Mouse (Mus musculus) ovary, postnatal 14 days (tissue): ENCODE measurements around the gene Tm7sf2.
A peak's percentile ranks its signal among the peaks of the same experiment; 100 is the strongest.

ENCODE experiments used
- DNase-seq: peaks from one replicate; pipeline ENCODE4 v3.0.0; 2022; ENCODE audit warnings: low spot score

Gene Tm7sf2

DNA sequence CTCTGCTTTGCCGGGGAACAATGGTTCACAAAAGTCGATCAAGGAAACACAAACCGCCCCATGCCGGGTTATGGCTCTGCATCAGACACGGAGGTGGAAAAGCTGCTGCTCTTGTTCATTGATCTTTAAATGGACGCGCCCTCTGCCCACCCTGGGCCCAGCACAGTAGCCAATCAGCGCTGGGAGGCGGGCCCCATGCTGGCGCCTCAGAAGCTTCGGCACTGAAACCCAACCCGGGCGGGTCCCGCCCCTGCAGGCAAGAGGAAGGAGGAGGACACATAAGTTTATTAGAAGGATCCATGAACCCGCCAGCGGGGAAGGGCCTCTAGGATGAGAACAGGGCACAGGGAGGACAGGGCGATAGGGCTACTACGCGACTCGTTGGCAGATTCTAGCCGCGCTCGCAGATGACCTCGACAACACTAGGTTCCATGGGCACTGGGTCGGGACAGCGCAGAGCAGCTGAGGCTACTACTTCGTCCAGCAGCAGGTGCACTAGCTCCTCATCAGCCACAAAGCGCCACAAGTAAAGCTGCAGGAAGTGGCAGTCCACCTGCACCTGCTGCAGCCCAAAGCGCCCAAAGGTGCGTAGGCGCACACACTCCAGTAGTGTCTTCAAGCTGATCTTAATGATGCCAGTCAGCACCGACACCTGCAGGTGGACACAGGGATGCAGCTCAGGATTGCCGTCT, at the start of gene Tm7sf2:
TSS of gene Tm7sf2 (minus strand) at position 650 of the 692 bp plus-strand sequence.
- DNase-seq: peak; percentile 76

DNA sequence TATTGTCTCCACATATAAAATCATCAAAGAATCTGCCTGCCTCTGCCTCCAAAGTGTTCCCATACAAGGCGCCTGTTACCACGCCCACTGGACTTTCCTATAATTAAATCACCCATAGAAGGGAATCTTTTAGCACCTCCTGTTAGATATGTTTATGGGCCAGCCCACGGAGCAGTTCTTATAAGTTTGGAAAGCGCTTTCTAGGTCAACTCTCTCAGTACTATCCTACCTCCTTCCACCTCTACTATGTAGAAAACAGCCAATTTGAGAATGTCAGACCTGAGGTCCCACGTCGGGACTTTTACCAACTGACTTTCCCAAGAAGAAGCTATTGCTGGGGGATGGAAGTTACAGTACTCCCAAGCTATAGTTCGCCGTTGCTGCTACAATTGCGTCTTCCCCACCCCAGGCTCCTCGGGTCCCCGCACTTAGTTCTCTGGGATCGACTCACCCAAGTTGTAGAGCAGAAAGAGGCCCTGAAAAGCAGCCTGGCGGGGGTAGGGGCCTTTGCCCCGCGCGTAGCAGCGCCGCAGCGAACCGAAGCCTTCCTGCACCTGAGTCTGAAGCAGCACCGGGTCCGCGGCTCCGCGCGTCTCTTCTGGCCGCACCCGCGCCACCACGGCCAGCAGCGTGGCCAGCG, 49.3 kb upstream of the Tm7sf2 start:
- no peak for DNase-seq

DNA sequence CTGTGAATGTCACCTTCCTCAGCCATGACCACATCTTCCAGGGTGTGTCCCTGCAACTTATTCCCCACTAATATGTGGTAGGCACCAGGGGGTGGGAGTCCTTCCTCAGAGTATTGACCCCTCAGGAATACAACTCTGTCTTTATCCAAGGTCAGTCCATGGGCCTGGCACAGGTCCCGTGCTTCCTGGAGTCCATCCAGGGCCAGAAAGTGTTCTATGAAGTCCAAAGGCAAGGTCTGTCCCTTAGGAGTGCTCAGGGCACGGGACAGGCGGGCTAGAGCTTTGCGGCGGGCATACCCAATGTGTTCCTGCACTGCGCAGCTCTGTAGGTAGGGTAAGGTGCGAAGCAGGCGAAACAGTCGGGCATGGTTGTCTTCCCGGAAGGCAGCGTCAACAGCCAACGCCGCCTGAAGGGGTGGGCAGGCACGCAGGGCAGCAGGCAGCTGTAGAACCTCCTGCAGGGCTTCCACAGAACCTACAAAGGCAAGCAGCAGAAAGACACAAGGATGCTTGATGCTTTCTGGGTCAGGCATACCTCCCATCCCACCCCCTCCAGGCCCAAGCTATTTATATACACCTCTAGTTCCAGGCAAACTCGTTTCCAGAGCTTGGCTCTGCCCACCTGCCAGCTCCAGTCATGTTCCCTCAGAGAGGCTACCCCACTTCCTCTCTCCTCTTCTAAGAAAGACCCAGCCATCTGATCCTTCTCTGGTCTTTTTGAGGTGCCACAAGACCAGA, 48.1 kb upstream of the Tm7sf2 start:
- no peak for DNase-seq

DNA sequence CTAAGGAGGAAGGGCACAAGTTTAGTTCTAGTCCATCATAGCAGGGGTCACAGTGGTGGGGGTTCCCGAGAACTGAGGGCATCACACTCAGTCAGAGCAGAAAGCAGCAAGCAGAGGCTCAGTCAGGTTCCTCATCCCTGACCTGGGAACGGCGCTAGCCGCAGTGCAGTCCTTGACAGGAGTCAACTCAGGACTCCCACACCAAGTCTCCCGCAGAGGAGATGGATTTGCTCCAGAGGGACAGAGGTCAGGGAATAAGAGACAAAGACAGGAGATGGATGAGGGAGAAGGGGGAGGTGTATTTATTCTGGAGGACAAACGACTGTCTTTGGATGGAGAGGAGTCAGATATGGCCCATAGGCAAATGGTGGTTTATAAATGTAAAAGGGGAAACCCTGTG, 44.9 kb upstream of the Tm7sf2 start:
- no peak for DNase-seq

DNA sequence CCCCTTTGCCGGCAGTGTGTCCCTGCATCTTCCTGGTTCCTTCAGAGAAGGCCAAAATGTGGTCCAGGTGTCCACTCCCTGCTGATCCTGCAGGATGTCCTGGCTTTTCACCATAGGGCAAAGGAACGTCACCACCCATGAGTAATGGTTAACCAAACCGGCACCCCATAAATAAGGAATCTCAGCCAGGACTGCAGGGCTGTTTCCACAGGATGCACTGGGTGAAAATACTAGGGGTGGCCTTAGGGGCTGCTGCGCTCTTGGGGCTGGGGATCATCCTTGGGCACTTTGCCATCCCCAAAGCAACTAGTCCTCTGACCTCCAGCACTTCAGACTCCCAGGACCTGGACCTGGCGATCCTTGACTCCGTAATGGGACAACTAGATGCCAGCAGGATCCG, 37.4 kb upstream of the Tm7sf2 start, which contains the start of gene Naaladl1:
TSS of gene Naaladl1 (plus strand) at position 197 of the 400 bp plus-strand sequence.
- DNase-seq: no peak

DNA sequence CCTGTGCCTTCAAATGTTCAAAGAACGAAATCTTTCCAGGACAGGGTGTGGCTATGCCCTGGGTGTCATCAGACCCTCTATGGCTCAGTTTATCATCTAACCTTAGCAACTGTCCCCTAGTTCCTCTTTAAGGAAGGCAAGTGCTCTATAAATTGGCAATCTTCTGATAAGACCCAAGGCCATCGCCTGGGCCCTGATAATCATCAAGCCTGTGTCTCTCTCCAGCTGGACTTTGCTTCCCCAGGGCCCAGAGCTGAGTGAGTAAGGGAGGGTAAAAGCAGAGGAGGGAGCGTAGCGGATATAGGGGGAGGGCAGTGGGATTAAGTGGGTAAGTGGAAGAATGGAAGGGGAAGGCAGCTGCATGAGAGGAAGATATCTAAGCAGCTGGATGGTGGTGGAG, 36.3 kb upstream of the Tm7sf2 start:
- DNase-seq: no peak

DNA sequence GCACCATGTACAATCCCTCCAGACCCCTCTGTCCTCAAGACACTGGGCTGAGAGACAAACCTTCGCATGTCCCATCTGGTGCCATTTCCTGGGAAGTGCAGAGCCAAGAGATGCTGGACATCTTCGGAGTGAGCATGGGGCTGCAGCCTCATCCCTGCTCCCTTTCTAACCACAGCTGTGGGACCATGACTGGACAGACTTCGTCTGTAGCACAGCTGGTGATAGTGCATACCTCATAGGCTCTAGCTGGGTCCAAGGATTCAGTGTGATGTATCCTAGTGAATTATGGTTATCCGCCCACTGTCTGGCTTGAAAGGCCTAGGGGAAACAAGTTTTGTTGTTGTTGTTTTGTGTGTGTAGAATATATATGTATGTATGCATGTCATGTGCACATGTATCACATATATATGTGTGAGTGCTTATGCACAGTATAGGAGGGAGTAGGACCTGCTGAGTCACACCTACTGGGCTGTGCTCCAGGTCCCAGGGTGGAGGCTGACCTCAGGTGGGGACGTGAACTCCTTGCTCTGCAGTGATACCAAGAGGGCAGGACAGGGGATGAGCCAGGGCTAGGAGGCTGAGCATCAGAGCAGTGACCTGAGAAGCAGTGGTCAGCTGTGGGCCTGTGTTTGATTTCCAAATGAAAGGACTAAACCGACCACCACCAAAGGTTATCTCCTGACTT, 34.1 kb upstream of the Tm7sf2 start:
- DNase-seq: no peak

DNA sequence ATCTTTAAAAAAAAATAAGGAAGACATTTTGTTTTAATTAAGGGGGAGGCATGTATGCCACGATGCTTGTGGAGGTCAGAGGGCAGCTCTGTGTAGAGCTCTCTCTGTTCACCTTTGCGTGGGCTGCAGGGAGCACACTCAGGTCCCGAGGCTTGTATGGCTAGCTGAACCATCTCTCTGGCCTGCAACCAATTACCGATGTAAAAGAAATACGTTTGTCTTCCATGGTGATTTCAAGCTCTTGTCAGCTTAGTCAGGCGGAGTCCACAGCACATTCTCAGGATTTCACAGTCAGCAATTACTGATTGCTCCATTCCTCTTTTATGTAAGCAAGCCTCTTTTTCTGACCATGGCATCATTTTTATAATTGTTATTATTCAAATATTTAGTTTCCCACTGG, 33.0 kb upstream of the Tm7sf2 start:
- no peak for DNase-seq

DNA sequence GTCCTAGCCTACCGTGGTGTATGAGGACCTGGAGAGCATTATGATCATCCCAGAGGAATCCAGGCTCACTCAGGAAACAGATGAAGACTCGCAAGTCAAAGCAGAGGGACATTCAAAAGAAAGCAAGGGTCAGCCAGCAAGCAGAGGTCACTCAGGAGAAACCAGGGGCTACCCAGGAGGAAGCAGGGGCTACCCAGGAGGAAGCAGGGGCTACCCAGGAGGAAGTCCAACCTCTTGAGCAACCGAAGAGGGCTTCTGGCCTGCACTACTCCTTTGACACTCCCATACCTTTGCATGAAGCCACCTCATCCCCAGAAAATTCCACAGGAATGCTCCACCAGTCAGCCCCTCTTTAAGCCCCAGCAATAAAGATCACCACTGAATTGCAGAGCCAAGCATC, 29.7 kb upstream of the Tm7sf2 start:
- DNase-seq: no peak

DNA sequence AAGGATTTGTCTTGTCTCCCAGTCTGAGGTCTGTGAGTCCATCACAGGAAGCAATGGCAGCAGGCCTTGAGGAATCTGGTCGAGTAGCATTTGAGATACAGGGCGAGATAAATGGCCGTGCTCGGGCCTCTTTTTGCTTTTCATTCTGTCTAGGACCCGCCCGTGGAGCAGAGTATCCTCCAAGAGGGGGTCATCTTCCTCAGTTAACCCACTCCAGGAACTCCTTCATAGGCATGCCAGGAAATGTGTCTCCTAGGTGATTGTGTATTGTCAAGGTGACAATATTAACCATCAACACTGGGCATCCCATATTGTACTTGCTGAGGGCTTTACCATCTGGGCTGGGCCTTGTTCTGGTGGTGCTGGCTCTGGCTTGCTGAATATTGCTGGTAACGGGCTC, 25.9 kb upstream of the Tm7sf2 start, which contains the start of gene AC131692.1:
TSS of gene AC131692.1 (plus strand) at position 301 of the 400 bp plus-strand sequence.
- DNase-seq: no peak

DNA sequence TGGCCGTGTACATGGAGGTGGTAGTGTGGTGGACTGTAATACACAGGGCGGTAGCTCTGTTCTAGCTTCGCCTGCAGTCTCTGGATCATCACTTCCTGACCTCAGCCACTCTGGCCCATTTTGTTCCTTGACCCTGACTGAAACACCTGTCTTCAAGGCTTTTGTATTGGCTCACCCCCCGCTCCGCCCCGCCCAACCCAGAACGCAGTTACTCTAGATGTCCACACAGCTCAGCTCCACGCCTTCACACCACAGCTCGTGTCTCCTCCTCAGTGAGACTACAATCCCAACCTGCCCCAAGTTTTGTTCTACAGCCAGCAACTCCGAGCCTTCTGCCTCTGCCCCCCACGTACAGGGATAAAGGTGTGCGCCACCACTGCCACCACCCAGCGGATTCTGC, 20.7 kb upstream of the Tm7sf2 start:
- DNase-seq: no peak

DNA sequence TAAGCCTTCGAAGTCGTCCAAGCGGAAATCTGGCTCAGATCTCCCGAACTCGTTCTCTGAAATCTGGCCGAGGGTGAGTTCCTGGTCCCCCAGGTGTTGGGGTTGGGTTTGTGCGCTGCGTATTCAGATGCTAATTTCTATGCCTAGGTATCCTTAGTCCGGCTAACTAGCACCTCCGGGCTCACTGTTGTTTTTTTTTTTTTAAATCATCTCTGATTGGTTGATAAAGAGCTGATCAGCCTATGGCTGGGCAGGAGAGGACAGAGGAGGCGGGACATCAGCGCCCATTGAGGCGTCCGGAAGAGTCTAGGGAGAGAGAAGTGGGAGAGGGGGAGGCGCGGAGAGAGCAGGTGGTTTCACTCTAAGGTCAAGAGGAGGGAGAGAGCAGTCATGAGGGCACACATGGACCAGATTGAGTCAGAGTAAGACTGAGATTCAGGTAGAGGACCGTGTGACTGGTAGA, 17.3 kb upstream of the Tm7sf2 start:
- DNase-seq: no peak

DNA sequence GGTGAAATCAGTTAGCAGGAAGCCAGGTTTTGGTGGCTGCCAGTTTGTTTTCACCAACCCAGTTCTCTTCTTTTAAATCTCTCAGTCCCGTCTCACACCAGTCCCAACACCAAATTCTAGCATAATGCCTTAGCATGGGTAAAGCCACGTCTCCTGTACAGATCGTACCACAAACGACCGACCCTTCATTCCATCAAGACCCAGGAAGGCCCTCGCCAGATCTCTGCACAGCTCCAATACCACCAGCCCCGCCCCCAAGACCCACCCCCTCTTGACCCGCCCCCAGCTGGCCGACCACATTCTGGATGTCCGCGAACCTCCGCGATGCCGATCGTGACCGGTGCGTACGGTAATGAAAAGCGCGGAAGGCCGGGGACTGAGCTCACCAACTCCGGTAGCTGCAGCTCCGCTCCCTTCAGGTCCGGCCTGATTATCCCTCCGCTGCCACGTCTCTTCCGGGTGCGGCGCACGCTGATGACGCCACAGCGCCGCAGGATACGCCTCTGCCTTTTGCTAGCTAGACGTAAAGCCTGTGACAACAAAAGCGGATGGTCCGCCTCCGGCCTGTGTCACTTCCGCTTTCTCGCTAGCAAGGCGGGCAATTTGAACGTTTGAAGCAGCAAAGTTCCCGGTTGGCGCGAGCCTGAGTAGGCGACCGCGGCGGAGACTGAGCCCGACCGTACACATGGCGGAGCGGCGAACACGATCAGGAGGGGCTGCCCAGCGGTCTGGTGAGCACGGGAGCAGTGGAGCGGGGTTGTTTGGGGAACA, 16.5 kb upstream of the Tm7sf2 start, which contains the start of the genes Zfpl1 and Cdca5:
TSS of gene Zfpl1 (minus strand) at position 479 of the 771 bp plus-strand sequence.
TSS of gene Cdca5 (plus strand) at position 506 of the 771 bp plus-strand sequence.
- DNase-seq: peak; percentile 95

DNA sequence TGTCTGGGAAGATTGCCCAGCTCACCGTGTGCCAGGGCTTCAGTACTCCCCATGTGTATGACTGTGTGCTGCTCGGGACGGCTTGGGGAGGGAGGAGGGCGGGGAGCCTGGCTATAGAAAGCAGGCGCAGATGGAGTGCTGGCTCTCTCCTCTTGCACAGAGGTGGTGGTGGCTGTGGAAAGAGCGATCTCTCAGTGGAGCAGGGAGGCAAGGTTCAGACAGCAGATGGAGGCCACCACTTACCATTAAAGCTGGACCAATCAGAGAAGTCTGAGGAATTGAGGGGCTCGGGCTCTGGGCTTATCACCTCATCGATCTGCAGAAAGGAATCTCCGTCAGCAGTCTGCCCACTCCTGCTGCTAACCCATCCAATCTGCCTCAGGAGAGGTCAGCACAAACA, 14.0 kb upstream of the Tm7sf2 start, which contains the start of gene Gm28374:
TSS of gene Gm28374 (minus strand) at position 101 of the 400 bp plus-strand sequence.
- DNase-seq: no peak

DNA sequence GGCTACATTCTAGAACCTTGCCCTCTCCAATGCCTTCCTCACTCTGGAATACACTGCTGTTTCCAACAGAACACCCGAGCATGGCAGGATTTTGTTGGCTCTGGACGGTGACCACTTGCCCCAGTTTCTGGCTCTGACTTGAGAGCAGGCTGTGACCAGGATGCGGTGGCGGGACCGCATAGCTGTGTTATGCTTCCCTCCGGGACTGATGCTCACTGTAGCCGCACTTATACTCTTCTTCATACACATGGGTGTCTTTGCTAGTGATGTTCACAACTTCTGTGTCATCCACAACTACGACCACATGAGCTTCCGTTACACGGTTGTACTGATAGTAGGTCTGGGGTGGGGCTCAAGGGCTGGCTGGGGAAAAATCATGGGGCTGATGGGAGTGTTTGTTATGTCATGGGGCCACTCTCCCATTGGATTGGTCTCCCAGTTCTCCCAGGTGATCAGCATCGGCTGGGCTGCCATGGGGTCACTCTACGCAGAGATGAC, 11.9 kb upstream of the Tm7sf2 start, which contains the start of gene Tmem262:
TSS of gene Tmem262 (plus strand) at position 51 of the 498 bp plus-strand sequence.
- DNase-seq: no peak

DNA sequence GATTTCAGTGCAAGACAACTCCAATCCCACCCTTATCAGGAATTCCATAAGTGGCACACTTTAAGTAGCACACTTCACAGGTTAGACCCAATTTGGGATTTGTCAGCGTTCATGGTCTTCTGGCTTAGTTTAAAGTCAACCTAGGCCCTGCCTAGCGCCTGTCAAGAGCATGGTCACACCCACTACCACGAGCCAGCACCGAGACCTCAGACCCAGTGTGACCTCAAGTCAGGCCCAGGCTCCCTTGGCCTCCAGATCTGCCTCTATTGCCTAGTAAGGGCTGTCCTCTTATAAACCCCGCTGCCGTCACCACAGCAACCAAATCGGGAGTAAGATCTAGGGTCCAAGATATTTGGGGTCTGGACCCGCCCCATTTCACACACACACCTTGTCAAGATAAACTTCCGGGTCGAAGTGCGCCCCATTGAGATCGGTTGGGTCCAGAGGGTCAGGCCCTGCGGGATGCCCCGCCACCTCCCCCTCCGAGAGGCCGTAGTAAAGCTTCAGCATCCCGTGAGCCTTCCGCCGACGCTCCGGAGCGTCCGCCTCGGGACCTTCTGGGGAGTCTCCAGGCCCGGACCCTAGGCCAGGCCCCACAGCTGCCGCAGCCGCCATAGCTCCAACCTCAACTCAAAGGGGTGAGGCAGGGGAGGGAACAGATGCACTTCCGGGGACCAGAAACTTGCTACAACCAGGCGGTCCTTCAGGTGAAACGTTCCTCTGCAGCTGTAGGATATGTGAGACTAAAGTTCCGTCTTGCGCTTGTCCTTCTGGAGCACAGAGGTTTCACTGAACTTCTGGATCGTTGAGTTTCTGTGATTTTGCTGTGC, 8.6 kb upstream of the Tm7sf2 start, which contains the start of gene Vps51:
TSS of gene Vps51 (minus strand) at position 668 of the 830 bp plus-strand sequence.
- peak; percentile 80 for DNase-seq

DNA sequence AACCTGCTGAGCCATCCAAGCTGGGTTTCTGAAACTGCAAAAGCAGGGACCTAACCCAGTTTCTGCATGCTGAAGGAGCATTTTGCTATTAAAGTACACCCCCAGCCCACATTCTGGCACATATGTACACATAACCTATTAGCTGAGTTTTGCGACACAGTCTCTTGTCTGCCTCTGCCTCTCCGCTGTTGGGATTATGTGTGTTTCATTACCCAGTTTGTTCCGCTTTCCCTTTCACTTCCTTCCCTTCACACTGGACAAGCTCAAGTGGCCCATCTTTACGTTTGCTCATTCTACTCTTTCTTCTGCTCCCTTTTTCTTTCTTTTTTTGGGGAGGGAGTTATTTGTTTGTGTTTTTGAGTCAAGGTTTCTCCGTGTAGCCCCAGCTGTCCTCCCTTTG, 5.7 kb upstream of the Tm7sf2 start:
- no peak for DNase-seq

DNA sequence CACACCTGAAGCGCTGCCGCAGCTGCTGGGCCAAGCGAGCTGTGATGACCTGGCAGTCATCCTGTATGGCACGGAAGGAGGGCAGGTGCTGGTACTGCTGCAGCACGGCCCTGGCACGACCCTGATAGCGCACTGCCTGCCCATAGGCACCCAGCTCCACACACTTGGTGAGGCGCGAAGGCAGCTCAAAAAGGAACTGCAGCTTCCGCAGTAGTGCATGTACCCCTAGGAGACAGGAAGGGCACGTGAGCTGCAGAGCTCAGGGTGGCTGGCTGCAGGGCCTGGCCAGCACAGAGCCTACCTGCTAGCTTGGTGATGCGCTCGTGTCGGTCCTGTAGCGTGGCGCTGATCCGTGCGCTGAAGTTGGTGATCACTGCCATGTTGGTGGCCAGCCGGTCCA, 3.1 kb upstream of the Tm7sf2 start:
- no peak for DNase-seq

DNA sequence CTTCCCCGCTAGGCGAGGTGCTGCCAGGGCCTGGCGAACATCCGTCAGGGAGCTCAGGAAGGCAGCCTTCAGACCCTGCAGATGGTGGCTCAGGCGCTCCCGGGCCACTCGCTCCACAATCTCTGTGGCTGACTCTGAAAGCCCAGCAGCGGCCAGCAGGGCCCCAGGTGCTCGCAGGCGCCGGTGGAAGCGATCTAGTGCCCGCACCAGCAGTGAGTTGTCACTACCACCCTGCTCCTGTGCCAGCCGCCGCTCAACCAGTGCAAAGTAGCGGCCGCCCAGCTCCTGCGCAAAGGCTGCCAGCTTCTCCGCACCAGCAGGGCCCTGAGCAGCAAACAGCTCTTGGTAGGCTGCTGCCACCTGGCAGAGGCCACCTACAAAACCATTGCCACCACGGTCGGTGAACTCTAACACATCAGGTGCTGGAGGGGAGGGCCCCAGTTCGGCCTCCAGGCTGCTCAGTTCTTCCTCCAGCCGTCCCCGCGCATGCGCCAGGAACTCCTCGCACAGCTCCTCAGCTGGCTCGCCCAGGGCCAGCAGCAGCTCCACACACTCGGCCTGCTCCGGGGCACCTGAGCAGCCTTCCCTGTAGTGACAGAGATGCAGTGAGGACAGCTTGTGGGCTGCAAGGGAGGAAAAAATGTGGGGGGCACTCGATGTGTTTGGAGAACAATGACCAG, 2.5 kb upstream of the Tm7sf2 start:
- DNase-seq: no peak
